Mouse (Mus musculus) kidney, postnatal 10 days (tissue): ENCODE measurements around the gene L3mbtl1.
"Not testable (repeated sequence)": the region's sequence is repeated elsewhere in the genome, so short reads cannot be mapped to it uniquely, and the experiment has no call there.

Experiments
- DNase-seq: peaks from one replicate; pipeline ENCODE4 v3.0.0; 2021; ENCODE audit warnings: mixed read lengths

L3mbtl1 gene

DNA sequence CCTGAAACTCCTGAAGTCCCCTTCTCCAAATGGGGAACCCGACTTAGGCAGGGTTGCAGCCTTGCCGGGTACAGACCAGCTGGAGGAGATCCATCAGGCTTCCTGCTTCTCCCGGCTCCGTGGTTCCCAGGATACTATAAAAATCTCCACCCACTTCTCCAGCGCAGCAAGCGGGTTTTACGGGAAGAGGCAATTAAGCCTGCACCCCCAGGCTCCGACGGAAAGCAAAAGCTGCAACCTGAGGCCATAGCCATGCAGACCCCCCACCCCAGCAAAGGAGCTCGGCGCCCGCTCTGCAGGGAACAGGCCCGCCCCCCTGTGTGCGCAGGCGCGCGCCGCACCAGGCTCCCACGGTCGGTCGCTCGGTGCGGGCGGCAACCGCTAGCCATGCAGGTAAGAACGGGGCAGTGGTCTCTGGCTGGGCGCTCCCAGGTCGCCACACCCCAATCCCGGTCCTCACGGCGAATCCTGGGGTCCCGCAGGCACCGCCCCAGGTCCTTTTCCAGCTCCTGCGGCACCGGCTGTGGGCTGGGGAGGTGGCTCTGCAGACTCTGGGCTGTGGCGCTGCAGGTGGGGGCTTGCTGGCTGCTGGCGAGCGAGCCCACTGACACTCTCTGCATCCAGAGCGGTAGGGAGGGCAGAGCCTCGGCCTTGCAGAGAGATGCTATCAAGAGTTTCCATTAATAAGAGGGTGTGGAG lies at the start of gene L3mbtl1:
TSS of gene L3mbtl1 (plus strand) at position 325 of the 699 bp plus-strand sequence.
- DNase-seq: peak; percentile 48

DNA sequence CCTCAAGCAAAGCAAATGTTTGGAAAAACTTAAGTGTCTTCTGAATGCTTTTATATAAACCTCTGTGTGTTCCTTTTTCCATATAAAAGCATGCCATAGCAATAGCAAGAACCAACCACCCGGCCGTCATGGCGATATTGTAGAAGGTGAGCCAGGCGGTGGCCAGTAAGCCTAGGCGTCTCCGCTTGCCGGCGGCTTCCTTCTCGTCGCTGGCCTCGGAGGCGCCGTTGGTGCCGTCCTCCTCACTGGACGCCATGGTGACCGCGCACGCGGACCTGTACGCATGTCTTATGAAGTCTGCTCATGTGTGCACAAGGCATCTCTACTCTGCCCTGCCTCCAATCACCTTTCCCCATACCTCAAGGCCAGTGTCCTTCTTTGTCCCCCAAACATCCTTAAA lies 44.0 kb upstream of the L3mbtl1 start:
- not testable (repeated sequence) for DNase-seq

DNA sequence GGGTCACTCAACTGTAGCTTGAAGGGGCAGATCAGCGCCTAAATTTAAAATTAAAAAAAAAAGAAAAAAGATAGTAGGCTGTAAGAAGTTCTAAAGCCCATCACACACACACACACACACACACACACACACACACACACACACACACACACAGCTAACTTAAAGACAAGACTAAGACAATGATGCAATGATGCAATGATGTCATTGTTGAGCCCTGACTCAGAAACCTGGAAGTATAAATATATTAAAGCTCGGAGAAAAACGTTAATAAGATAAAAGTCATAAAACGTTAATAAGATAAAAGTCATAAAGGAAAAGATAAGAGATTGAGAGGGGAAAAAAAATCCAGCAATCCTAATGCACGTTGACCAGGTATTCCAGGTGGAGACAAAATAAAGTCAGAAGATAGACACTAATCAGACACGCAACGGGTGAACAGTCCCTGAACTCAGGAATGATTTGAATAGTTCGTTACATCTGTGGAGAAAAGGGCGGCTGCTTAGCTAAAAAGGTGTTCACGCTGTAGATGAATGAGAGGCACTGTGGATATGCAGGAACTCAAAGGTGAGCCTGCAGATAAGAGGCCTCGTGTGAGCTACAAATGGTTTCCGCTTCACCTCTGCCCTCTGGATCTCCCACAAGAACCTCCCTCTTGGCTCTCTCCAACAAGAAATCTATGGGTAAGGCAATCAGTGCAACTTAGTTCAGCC lies 43.2 kb upstream of the L3mbtl1 start:
- DNase-seq: no peak

DNA sequence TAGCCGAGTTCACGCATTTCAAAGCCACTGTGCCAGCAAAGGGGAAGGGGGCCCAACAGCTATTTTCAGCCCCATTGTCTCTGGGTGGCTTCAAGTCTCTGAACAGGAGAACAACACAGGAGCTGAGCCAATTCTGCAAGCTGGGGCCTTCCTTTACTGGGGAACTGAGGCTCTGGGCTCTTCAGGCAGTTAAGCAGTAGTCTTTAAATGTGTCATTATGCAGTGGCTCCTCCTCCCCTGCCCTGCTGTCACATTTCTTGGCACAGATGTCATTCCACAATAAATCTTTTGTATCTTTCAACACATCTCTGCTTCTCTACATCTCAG lies 42.7 kb upstream of the L3mbtl1 start:
- DNase-seq: no peak

DNA sequence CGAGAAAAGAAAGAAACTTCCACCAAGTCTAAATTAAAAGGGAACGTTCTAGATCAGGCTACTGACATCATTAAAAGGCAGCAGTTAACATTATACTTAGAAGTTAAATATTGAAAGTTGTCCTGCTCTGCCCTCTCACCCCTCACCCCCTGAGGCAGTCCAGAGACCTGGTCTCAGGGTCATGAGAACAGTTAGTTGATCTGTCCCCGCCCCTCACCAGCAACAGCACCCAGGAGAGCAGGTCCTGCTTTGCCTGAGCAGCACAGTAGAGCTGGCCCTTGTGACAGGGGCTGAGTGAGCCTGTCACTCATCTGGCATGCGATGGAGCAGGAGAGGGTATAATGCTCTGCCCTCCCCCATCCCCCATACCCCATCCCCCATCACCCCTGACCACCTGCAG lies 37.4 kb upstream of the L3mbtl1 start:
- DNase-seq: peak; percentile 67

DNA sequence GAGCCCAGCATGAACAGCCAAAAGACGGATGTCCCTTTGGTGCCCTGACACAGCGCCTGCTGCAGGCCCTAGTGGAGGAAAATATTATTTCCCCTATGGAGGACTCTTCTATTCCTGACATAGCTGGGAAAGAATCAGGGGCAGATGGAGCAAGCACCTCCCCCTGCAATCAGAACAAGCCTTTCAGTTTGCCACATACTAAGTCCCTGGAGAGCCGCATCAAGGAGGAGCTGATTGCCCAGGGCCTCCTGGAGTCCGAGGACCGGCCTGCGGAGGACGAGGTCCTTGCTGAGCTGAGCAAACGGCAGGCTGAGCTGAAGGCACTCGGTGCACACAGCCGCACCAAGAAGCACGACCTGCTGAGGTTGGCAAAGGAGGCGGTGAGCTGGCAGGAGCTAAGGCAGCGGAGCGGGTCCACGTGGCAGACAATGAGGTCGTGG lies 35.2 kb upstream of the L3mbtl1 start:
- DNase-seq: peak; percentile 20

DNA sequence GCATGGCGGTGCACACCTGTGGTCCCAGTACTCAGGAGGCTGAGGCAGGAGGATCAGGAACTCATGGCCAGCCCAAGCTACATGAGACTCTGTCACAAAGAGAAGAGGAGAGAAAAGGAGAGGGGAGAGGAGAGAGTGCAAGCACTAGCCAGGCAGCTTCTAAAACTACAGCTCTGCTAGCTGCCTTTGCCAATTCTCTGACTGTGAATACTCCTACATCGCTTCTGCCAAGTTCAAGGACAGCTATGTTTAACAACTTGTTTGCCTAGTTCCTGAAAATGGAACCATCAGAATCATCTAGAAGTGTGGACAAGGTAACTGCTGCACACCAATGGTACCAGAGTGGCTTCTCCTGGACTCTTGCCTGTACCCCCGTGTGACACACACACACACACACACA lies 29.2 kb upstream of the L3mbtl1 start:
- no peak for DNase-seq

DNA sequence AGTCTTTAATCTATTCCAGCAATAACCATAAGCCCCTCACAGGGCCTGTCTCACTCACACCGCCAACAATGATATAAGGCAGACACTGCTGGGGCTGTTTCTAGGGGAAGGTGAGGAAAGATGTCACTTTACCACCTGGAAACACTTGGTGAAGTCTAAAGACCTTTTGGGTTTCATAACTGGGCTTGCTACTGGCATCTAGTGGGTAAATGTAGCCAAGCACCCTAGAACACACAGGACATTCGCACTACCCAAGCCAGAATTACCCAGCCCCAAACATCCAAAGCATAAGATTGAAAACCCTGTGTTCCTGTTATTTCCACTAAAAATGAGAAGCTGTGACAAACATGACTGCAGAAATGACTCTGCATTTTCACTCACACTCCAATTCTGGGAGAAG lies 28.8 kb upstream of the L3mbtl1 start:
- no peak for DNase-seq

DNA sequence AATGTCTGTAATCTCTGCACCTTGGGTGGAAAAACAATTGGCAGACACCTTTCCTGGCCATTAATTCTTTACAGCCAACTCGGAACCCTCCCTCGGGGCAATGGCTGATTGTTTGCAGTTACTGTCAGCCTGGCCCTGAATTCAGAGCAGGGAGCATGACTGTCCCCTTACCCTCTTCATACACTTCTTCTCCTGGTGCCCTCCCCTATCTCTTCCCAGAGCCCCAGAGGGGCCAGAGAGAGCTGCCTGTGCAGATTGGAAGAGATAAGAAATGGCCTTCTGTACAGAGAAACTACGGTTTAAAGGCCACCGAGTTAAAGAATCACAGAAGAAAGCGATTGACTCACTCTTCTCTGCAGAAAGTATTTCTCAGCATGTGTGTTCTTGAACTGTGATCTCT lies 23.3 kb upstream of the L3mbtl1 start:
- DNase-seq: no peak

DNA sequence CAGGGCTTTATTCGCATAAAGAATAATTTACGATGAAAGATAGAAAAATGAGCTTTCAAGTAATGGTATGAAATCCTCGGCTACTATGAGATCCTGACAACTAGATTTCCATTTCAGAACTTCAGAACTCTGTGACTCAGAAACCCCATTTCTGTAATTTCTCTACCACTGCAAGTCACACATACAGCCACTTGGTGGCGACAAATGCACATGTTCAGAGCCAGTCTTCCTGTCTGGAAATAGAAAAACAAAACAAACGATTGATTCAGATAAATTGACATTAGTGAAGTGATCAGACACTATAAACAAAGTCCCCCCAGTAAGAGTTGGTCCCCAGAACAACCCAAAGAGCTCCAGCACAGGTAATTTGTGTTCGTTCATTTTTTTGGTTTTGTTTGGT lies 21.1 kb upstream of the L3mbtl1 start:
- DNase-seq: peak; percentile 71

DNA sequence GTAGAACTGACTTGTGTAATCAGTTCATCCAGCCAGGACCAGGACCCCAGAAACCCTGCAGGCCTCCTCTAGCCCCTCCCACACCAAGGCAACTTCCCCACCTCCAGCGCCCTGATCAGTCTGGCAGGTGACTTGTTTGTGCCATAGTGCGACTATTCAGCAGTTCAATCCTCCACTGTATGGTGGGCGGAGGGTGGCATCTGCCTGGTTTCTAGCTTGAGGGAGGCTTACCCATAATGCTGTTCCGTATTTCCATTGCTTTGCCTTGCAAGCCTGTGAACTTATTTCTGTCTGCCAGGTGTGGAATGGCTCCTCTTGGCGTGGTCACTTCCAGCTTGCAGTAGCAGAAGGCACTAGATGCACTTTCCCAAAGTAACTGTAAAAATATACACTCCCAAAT lies 20.4 kb upstream of the L3mbtl1 start:
- no peak for DNase-seq

DNA sequence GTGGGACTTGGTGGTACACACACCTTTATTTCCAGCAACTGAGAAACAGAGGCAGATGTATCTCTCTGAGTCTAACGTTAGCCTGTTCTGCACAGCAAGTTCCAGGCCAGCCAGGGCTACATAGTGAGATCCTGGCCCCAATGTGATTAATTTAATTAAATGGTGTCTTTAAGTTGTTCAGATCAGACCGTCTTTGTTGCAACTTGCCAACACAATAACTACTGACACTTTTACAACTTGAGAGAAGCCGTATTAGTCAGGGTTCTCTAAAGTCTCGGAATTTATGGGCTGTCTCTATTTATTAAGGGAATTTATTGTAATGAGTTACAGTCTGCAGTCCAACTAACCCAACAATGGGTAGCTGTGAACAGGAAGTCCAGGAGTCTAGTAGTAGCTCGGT lies 19.1 kb upstream of the L3mbtl1 start:
- no peak for DNase-seq

DNA sequence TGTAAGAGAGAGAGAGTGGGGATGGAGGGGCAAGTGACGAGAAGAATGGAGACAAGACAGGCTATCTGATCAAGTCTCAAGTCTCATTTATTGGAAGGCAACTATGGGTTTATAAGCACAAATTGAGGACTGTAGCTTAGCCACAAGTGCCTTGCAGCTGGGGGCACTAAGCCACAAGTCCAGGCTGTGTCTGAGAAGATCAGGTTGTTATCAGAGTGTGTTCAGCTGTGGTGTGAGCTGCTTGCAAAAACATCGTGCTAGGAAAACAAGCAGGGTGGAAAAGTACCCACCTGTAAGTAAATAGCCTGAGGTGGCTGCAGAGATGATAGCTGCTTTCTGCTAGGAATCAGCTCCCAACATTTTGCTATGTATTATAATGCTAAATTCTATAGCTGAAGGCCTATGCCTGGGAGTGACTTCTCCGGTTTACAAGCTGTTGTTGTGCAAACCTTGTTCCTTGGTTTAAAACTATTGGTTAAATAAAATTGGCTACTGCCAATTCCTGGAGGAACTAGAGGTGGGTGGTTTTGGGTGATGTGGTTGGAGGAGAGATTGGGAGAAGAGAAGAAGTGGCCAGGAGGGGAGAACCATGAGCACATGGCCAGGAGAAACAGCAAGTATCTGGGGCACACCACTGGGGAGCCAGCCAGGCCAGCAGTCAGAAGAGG lies 15.2 kb upstream of the L3mbtl1 start:
- no peak for DNase-seq

DNA sequence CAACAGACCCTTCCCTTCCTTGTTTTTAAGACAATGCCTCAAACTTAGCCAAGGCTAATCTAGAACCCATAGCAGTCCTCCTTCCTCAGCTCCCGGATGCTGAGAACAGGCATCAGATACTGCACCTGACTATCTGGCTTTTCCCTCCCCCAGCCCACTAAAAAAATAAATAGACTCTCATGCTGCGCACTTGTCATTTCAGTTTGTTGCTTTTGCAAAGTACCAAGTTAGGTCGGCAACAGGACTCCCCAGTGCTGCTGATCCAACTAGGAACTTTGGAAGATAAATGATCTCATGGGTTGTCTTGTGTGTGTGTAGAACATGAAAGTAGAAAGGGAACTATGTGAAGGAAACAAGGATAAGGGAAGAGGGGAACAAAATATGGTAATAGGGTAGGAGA lies 13.6 kb upstream of the L3mbtl1 start:
- no peak for DNase-seq

DNA sequence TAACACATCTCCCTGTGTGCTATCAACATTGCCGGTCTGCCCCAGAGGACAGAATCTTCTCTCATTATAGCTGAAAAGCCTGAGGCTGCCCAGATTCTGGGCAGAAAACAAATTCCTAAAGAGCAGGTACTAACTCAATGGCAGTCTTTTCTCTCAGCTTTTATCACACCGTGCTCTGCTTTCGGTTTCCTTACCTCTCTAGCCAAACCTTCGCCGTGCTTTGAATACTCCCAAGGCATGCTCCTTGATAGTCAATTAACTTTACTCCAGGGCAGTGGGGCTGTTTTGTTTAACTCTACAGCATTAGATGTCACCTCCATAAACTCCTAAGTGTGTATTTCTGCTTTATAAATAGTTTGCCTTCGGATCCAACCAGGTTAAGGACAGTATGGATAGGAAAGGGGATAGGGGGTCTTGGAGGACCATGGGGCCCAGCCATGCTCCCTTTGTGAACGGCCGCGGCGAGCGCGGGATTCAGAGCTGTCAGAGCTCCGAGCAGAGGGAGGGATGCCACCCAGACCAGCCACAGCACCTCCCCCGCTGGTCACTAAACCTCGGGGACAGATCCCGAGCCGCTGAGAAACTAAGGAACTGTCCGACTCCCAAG lies 12.7 kb upstream of the L3mbtl1 start:
- DNase-seq: no peak

DNA sequence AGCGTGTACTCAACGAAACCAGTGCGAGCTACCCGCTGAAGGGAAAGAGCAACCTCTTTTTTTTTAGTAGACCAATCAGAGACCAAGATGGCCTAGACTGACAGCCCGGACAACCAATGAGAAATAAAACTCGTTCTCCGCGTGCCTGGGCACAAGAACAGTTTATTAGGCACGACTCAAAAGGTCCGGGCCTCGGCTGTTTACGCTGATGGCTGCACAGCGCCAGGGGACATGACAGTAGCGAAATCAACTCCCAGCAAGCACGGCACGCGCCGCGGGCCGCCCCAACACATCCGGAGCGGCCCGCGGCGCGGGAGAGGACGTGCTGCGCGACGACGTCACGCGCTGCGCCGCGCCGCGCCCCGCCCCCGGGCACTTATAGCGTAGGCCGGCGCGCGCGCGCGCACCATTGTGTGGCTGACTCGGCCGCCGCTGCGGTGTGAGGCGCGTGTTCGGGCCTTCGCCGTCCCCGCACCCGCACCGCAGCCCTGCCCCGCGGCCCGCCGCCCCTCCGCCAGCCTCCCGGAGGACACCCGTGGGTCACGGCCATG lies 12.1 kb upstream of the L3mbtl1 start, which contains the start of gene Srsf6:
TSS of gene Srsf6 (plus strand) at position 406 of the 551 bp plus-strand sequence.
- DNase-seq: peak; percentile 95

DNA sequence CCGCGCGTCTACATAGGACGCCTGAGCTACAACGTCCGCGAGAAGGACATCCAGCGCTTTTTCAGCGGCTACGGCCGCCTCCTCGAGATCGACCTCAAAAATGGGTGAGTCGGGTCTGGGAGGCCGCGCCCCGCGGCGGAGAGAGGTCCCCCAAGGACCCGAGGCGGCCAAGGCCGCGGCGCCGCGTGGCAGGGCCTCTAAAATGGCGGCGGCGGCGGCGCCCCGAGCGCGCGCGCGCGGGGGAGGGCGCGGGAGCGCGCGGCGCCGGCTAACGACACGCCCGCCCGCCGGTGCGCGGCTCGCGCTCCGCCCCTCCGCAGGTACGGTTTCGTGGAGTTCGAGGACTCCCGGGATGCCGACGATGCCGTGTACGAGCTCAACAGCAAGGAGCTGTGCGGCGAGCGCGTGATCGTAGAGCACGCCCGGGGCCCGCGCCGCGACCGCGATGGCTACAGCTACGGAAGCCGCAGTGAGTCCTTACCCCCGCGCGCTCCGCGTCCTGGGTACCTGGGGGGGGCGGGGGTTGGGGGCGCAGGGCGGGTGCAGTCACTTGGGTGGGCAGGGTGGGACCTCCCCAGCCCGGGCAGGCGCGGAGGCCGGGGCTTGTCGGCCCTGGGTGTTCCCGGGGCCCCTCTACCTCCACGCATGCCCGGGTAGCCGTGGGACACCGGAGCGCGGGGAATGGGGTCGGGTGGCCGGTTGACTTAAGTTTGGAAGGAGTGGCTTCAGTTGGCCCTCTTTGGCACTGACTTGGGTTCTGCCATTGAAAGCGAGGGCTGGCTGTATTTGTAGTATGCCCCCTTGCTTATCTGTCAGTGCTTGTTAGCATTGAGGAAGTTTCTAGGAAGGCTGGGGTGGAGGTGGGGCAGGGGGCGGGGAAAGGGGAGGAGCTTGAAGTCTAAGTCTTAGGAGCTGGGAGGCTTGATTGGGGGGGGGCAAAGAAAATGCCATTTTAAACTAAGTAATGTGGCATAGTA lies 11.3 kb upstream of the L3mbtl1 start:
- DNase-seq: peak; percentile 76

DNA sequence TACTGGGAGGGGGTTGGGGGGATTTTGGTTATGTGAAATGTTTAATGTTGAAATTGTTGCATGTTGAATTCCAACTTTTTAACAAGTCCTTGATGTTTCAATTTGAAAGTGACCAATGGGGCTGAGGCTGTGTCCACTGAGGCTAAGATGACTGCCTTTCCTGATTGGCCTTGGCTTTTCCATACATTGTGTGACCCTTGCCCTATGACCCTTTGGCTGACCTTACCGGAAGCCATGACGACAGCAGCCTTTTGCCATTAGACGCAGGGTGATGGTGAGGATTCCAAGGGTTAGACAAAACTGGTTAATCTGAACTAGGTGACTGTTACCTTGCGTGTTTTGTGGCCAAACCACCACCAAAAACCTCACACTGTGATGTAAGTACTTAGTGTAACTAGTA lies 10.6 kb upstream of the L3mbtl1 start:
- peak; percentile 41 for DNase-seq

DNA sequence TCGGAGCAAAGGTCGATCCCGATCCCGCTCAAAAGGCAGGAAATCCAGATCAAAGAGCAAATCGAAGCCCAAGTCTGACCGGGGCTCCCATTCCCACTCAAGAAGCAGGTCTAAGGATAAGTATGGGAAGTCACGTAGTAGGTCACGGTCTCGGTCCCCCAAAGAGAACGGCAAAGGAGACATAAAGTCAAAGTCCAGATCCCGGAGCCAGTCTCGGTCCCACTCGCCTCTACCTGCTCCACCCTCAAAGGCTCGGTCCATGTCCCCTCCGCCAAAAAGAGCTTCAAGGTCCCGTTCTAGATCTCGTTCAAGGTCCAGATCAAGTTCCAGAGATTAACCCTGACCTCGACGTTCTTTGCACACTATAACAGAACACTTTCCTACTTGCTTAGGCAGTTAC lies 8.9 kb upstream of the L3mbtl1 start:
- no peak for DNase-seq

DNA sequence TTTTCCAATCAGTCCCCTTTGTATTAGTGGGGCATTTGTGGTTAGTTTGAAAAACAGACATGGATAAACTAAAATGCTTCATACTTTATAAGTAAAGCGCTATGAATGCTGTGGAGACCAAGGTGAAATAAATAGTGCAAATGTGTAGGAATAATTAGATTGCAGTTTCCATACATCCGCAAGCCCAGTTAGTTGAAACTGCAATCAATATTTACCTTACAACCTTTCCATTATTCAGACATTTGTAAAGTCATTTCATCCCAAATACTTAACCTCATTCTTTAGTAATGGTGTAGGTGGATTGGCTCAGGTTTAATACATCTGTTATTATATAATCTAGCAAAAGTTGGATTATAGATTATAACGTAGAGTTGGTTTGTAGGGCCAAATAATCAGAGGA lies 7.6 kb upstream of the L3mbtl1 start:
- no peak for DNase-seq

DNA sequence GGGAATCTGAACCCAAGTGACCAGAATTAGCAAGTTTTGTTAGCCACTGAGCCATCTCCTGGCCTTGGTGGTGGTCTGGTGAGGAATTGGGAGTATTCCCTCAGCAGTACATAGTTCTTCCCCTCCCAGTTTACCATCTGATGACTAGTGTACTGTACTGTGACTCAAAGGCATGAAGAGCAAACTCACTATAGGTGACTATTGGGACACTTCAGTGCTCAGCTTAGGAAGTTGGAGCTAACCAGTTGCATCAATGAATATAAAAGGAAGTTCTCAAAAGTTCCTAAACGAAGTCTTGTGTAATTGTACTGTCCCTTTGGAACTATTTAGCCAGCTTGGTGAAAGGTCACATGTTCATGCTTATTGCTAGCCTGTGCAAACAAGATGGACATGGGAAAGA lies 3.7 kb upstream of the L3mbtl1 start:
- no peak for DNase-seq

DNA sequence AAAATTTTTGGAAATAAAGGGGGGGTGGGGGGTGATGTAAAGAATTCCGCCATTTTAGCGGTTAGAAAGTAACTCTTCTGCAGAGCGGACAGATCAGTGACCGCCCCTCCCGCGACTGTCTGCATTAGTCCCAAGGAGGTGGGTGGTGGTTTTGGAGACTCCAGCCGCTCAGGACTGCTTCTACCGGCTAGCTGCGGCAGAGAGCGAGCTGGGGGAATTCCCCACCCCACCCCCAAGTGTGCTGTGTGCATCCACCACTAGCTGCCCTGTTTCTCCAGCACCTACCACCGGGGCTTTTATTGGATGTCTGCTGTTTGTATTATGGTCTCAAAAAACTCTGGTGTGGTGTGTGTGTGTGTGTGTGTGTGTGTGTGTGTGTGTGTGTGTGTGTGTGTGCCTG lies 659 bp downstream of the L3mbtl1 start:
- no peak for DNase-seq
